Mouse (Mus musculus): Measurements from ENCODE around the gene Rap1gap. TPM values are rescaled to one million over a fixed set of nuclear protein-coding genes. Genes with fewer than 3 reads are reported as not detected.

Gene Rap1gap
- polyA plus RNA-seq, 1 experiment from 2014 or later = 9.1 TPM

GRCm38 (mm10) chr4:137778397-137779184 is 114.1 kb downstream of the Rap1gap start:
- no peak overlapping the region for H3K27ac ChIP-seq (ENCODE audit: low read depth, low read length)
- no peaks in the 10 kb centered on the region for H3K4me1 ChIP-seq (replicated peaks; ENCODE audit: control insufficient read depth, insufficient read depth, low read length)
- no peak overlapping the region for H3K4me2 ChIP-seq (replicated peaks; ENCODE audit: low read depth, low read length)
- DNase-seq (ENCODE audit: low spot score) (no peak), ATAC-seq (ENCODE audit: low FRiP score) (no peak)
- no peaks in the 10 kb centered on the region for H3K27me3 ChIP-seq (ENCODE audit: control insufficient read depth, insufficient read depth, low read length)
- 85% methylated on average over 17 of the region's 17 CpGs for WGBS
- H3K9me3 ChIP-seq (ENCODE audit: control insufficient read depth, low read length) = no peaks in the 10 kb centered on the region
- no peak overlapping the region for H3K9ac ChIP-seq (ENCODE audit: low read depth, low read length)
- H3K4me3 ChIP-seq (ENCODE audit: low read depth, low read length) = no peak overlapping the region
- no peaks in the 10 kb centered on the region for H3K36me3 ChIP-seq (ENCODE audit: control insufficient read depth, insufficient read depth, low read length)

Other genes starting within 250 kb of the Rap1gap start
- gene Cela3b, start 234.2 kb upstream of the Rap1gap start, polyA plus RNA-seq (2014; fragmentation: Nextera tagmentation; extraction: Ambion mirVana) = not detected in 2 replicates
- gene 1700013G24Rik, start 211.4 kb upstream of the Rap1gap start, polyA plus RNA-seq (2014; fragmentation: Nextera tagmentation; extraction: Ambion mirVana) = not detected in 2 replicates
- 14.7 and 18.1 TPM in 2 replicates for gene Hspg2, start 196.0 kb upstream of the Rap1gap start, polyA plus RNA-seq (2014; fragmentation: Nextera tagmentation; extraction: Ambion mirVana)
- 0.68 and 0.77 TPM in 2 replicates for gene Ldlrad2, start 90.2 kb upstream of the Rap1gap start, polyA plus RNA-seq (2014; fragmentation: Nextera tagmentation; extraction: Ambion mirVana)
- gene Usp48, start 71.0 kb upstream of the Rap1gap start, polyA plus RNA-seq (2014; fragmentation: Nextera tagmentation; extraction: Ambion mirVana) = 79.6 and 84.8 TPM in 2 replicates
- 17.4 and 21.2 TPM in 2 replicates for gene Alpl, start 131.7 kb downstream of the Rap1gap start, polyA plus RNA-seq (2014; fragmentation: Nextera tagmentation; extraction: Ambion mirVana)
- 25.1 and 29.2 TPM in 2 replicates for gene Ece1, start 197.5 kb downstream of the Rap1gap start, polyA plus RNA-seq (2014; fragmentation: Nextera tagmentation; extraction: Ambion mirVana)